Mouse (Mus musculus): Measurements from ENCODE around the gene Auts2. TPM values are rescaled to one million over a fixed set of nuclear protein-coding genes. Genes with fewer than 3 reads are reported as not detected.

The Auts2 gene
- polyA plus RNA-seq, 1 experiment from 2014 or later, result 1.6 TPM

DNA sequence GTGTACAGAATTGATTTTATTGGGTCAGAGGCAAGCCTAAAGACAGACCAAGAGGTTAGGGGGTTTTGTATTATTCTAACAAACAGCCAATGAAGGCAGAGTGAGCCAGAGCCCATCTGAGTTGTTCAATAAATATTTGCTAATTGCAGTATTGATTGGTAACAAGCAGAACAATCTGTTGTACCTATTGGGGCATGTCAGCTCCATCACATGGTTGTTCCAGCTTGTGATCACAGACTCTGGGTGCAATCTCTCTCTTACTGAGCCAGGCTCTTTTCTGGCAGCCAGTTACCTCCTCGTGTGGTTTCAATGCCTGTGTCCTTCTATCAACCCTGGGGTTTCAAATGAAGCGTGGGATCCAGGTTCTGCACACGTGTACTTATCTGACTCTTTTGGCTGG lies 201.8 kb downstream of the Auts2 start:
- no peaks in the 10 kb centered on the region for H3K36me3 ChIP-seq (replicated peaks)
- no peaks in the 10 kb centered on the region for H3K27me3 ChIP-seq
- peak; percentile 56; the same call in 1 of the 2 replicates for ATAC-seq (ENCODE audit: insufficient read depth)
- H3K4me2 ChIP-seq, result no peak overlapping the region
- H3K27ac ChIP-seq (replicated peaks), result no peak overlapping the region
- H3K9me3 ChIP-seq (replicated peaks), result no peaks in the 10 kb centered on the region
- H3K4me1 ChIP-seq (replicated peaks), result peaks cover 6% of the 10 kb centered on the region; the same call in 1 of the 2 replicates
- WGBS (ENCODE audit: insufficient replicate concordance), result 22% methylated on average over 3 of the region's 3 CpGs
- no peak overlapping the region for H3K4me3 ChIP-seq (replicated peaks)
- no peak overlapping the region for H3K9ac ChIP-seq

DNA sequence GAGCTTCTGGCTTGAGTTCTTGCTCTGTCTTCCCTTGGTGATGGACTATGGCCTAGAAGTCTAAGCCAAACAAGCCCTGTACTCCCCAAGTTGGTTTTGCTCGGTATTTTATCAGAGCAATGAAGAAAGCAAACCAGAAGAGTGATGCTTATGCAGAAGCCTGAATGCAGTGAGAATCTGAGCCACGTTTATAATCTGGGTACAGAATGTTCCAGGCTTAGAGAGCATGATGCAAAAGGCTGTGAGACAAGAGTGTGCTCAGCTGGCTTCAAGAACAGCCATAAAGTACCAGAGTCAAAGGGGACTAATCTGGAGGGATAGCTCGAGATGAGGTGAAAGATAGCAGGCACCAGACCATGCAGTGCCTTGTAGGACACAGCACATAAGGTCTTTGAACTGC lies 205.5 kb downstream of the Auts2 start:
- no peak overlapping the region for H3K27ac ChIP-seq (replicated peaks)
- H3K4me1 ChIP-seq (replicated peaks), result peaks cover 6% of the 10 kb centered on the region; the same call in 1 of the 2 replicates
- no peak overlapping the region for H3K4me3 ChIP-seq (replicated peaks)
- no peaks in the 10 kb centered on the region for H3K27me3 ChIP-seq
- WGBS (ENCODE audit: insufficient replicate concordance), result 39% methylated on average over 3 of the region's 3 CpGs
- no peak overlapping the region for H3K9ac ChIP-seq
- no peak overlapping the region for H3K4me2 ChIP-seq
- H3K36me3 ChIP-seq (replicated peaks), result no peaks in the 10 kb centered on the region
- no peaks in the 10 kb centered on the region for H3K9me3 ChIP-seq (replicated peaks)
- ATAC-seq (ENCODE audit: insufficient read depth), result no peak

DNA sequence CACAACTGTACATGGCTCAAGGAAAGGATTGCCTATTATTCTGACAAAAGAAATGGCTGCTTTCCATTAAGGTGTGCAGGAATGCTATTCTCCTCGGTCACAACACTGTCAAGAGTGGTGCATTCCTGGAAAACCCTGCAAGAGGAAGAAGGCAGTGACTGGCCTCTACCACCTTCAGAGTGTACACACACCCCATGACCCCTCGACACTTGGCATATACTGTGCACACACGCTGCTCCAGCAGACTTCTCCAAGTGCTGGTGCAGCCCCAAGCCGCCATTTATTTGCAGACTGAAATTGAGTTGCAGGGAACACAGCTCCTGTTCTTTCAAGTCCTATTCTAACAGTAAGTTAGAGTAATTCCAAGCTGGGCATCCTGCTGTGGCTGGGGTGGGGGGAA lies 207.4 kb downstream of the Auts2 start:
- Histone ChIP-seq H3K27me3 (no peaks in the 10 kb centered on the region), H3K36me3 (replicated peaks) (no peaks in the 10 kb centered on the region), H3K9ac (no peak overlapping the region), H3K4me3 (replicated peaks) (no peak overlapping the region), H3K4me2 (no peak overlapping the region), H3K27ac (replicated peaks) (no peak overlapping the region), H3K4me1 (replicated peaks) (peaks cover 6% of the 10 kb centered on the region; the same call in 1 of the 2 replicates), H3K9me3 (replicated peaks) (no peaks in the 10 kb centered on the region)
- 62% methylated on average over 4 of the region's 4 CpGs for WGBS (ENCODE audit: insufficient replicate concordance)
- ATAC-seq (ENCODE audit: insufficient read depth), result no peak

DNA sequence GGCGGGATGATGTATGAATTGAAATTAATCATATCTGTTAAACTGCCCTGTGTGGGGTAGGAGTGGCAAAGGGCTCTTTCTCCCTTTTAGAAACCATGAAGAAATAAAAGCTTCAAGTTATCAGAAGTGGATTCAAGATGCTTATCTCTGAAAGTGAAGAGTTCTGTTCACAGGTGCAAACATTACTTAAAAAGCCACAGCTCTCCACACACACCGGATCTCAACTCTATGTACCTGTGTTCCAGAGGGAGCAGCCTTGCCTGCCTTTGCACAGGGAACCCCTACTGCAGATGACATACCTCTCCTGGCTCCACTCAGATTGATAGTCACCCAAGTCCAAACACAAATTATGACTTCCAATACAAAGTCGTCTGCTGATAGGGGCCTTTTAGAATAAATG lies 208.3 kb downstream of the Auts2 start:
- no peaks in the 10 kb centered on the region for H3K27me3 ChIP-seq
- no peaks in the 10 kb centered on the region for H3K36me3 ChIP-seq (replicated peaks)
- H3K9me3 ChIP-seq (replicated peaks), result no peaks in the 10 kb centered on the region
- H3K4me1 ChIP-seq (replicated peaks), result peaks cover 6% of the 10 kb centered on the region; the same call in 1 of the 2 replicates
- H3K4me2 ChIP-seq, result no peak overlapping the region
- no peak overlapping the region for H3K9ac ChIP-seq
- no peak overlapping the region for H3K27ac ChIP-seq (replicated peaks)
- 59% methylated on average over 3 of the region's 3 CpGs for WGBS (ENCODE audit: insufficient replicate concordance)
- H3K4me3 ChIP-seq (replicated peaks), result no peak overlapping the region
- no peak for ATAC-seq (ENCODE audit: insufficient read depth)

DNA sequence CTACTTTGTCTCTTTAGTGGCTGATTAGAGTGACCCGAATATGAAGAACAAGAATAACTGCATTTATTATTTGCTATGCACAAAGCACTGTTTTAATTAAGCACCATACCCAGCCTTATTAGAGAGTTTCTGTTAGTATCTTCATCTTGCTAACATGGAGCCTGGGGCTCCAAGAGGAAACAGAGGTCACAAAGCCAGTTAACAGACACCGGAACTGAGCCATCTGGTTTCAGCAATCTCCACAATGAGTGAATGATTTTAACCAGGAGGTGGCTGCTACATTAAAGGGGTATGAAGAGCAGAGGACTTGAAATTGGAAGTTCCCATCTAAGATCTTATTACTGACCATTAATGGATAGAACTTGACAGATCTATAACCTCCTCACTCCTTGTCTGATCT lies 209.4 kb downstream of the Auts2 start:
- H3K9me3 ChIP-seq (replicated peaks), result no peaks in the 10 kb centered on the region
- H3K4me3 ChIP-seq (replicated peaks), result no peak overlapping the region
- peaks cover 6% of the 10 kb centered on the region; the same call in 1 of the 2 replicates for H3K4me1 ChIP-seq (replicated peaks)
- 59% methylated on average over 2 of the region's 2 CpGs for WGBS (ENCODE audit: insufficient replicate concordance)
- ATAC-seq (ENCODE audit: insufficient read depth), result no peak
- no peaks in the 10 kb centered on the region for H3K36me3 ChIP-seq (replicated peaks)
- H3K9ac ChIP-seq, result no peak overlapping the region
- no peaks in the 10 kb centered on the region for H3K27me3 ChIP-seq
- no peak overlapping the region for H3K27ac ChIP-seq (replicated peaks)
- H3K4me2 ChIP-seq, result no peak overlapping the region

DNA sequence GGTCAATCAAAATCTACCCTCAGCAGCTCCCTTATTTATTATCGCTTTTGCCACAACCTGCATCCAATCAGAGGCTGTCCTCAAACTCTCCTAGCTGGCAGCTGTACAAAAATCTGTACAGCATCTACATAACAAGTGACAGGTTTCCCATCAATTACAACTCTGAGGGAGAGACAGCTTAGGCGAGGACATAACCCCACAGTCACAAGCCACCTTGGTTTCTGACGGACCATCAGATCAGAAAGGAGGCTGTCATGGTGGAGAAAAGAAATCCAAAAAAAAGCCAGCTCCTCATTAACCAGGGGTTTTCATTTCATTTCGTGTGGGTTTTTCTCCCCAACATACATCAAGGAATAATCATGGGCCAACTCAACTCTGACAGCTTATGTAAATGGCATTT lies 210.6 kb downstream of the Auts2 start:
- no peak overlapping the region for H3K4me3 ChIP-seq (replicated peaks)
- ATAC-seq (ENCODE audit: insufficient read depth), result no peak
- no peaks in the 10 kb centered on the region for H3K9me3 ChIP-seq (replicated peaks)
- H3K4me1 ChIP-seq (replicated peaks), result peaks cover 6% of the 10 kb centered on the region; the same call in 1 of the 2 replicates
- no peak overlapping the region for H3K27ac ChIP-seq (replicated peaks)
- H3K36me3 ChIP-seq (replicated peaks), result no peaks in the 10 kb centered on the region
- H3K9ac ChIP-seq, result no peak overlapping the region
- WGBS (ENCODE audit: insufficient replicate concordance), result 45% methylated on average over 4 of the region's 4 CpGs
- H3K27me3 ChIP-seq, result no peaks in the 10 kb centered on the region
- H3K4me2 ChIP-seq, result no peak overlapping the region

DNA sequence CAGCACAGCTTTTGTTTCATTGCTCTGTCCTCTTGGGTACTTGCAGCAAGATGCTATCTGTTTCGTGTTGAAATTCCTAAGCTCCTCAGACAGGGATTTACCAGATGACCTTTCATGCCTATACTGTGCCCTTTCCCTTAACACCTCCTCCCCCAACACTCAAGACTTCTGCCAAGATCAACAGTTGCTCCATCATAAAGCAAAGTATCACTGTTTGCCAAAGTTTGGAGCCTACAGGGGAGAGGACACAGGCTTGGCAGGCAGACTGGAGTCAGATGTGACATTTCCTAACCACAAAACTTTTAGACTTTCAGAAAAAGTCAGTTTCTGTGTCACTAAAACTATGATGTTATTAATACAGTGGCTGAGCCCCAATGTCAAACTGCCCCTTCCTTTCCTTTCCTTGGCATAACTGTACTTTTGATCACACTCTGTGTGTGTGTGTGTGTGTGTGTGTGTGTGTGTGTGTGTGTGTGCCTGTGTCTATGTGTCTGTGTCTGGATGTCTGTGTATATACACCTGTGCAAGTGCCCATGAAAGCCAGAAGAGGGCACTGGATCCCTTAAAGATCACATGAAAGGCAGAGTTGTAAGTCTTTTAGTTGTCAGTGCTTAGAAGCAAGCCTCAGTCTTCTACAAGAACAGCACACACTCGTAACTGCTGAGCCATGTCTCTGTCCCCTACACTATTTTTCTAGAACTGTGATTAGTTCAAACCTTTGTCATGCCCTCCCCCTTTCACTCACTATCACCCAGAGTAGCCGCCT lies 213.8 kb downstream of the Auts2 start:
- Histone ChIP-seq H3K4me2 (no peak overlapping the region), H3K9me3 (replicated peaks) (no peaks in the 10 kb centered on the region), H3K27me3 (no peaks in the 10 kb centered on the region), H3K9ac (no peak overlapping the region), H3K4me1 (replicated peaks) (no peaks in the 10 kb centered on the region), H3K36me3 (replicated peaks) (no peaks in the 10 kb centered on the region), H3K27ac (replicated peaks) (no peak overlapping the region), H3K4me3 (replicated peaks) (no peak overlapping the region)
- peak; percentile 61; the same call in 1 of the 2 replicates for ATAC-seq (ENCODE audit: insufficient read depth)
- WGBS (ENCODE audit: insufficient replicate concordance), result 49% methylated on average over 3 of the region's 3 CpGs

DNA sequence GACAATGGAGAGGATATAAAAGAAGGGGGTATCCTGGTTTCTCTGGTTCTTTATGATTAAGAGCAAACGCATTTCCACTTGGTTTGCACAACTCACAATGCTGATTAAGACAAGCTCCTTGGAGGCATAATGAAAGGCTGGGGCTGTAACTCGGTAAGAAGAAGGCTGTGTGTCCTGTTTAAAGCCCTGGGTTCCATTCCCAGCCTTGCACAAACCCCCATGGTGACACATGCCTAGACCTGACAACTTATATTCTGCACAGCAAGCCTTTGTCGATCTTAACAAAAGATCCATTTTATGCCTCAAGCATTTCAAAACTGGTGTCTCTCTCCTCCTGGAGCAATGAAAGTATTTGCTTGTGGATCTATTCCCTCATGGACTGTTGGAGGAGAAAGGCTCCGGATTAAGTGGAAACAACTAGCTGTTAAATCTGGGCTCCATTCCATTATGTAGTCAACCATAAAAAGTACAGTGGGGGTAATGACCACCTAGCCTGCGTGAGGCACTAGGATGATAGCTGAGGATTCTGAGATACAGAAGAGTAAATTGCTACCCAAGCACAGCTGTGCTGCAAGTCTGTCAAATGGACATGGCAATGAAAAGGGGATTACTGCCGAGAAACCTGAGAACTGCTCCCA lies 218.8 kb downstream of the Auts2 start:
- no peaks in the 10 kb centered on the region for H3K27me3 ChIP-seq
- H3K27ac ChIP-seq (replicated peaks), result no peak overlapping the region
- no peaks in the 10 kb centered on the region for H3K9me3 ChIP-seq (replicated peaks)
- no peaks in the 10 kb centered on the region for H3K36me3 ChIP-seq (replicated peaks)
- no peak overlapping the region for H3K4me2 ChIP-seq
- no peaks in the 10 kb centered on the region for H3K4me1 ChIP-seq (replicated peaks)
- no peak overlapping the region for H3K9ac ChIP-seq
- 60% methylated on average over 6 of the region's 6 CpGs for whole genome bisulfite sequencing (ENCODE audit: insufficient replicate concordance)
- no peak overlapping the region for H3K4me3 ChIP-seq (replicated peaks)
- ATAC-seq (ENCODE audit: insufficient read depth), result no peak

DNA sequence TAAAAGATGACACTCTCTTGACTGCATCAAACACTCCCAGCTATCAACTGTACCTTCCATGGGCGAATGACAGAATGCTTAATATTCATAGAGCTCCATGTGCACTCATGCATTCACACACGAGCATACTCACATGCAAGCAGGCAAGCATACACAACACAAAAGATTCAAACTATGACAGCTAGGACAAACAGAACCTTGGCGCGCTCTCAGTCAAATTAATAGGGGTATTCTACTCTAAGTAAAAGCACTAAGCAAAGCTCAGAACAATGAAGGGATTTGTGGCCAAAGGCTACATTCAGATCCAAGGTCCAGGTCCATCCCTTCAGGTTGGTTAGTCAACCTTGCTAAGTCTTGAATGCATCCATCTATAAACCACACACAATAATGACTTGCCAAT lies 219.5 kb downstream of the Auts2 start:
- no peak overlapping the region for H3K27ac ChIP-seq (replicated peaks)
- H3K27me3 ChIP-seq, result no peaks in the 10 kb centered on the region
- no peak overlapping the region for H3K4me3 ChIP-seq (replicated peaks)
- no peaks in the 10 kb centered on the region for H3K4me1 ChIP-seq (replicated peaks)
- no peak overlapping the region for H3K9ac ChIP-seq
- 65% methylated on average over 4 of the region's 4 CpGs for WGBS (ENCODE audit: insufficient replicate concordance)
- H3K36me3 ChIP-seq (replicated peaks), result no peaks in the 10 kb centered on the region
- no peak for ATAC-seq (ENCODE audit: insufficient read depth)
- no peaks in the 10 kb centered on the region for H3K9me3 ChIP-seq (replicated peaks)
- no peak overlapping the region for H3K4me2 ChIP-seq

DNA sequence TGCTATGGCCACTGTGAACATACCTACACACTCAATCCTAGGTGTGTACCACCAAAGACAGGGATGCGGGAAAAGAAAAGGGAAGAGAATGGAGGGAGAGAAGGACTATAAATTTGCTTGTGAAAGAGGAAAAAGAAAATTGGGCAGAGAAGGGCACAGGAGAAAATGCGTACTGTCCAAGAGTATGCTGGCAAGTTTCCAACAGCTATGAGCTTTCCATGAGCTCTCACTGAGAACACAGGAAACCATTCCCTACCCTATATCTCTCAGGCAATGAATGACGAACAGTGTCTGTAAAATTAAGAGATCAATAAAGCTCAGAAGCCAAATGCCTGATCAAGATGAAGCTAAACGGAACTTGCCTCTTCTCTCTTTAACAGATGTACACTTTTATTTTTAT lies 220.2 kb downstream of the Auts2 start:
- 55% methylated on average over 4 of the region's 4 CpGs for WGBS (ENCODE audit: insufficient replicate concordance)
- ATAC-seq (ENCODE audit: insufficient read depth), result no peak
- no peaks in the 10 kb centered on the region for H3K36me3 ChIP-seq (replicated peaks)

DNA sequence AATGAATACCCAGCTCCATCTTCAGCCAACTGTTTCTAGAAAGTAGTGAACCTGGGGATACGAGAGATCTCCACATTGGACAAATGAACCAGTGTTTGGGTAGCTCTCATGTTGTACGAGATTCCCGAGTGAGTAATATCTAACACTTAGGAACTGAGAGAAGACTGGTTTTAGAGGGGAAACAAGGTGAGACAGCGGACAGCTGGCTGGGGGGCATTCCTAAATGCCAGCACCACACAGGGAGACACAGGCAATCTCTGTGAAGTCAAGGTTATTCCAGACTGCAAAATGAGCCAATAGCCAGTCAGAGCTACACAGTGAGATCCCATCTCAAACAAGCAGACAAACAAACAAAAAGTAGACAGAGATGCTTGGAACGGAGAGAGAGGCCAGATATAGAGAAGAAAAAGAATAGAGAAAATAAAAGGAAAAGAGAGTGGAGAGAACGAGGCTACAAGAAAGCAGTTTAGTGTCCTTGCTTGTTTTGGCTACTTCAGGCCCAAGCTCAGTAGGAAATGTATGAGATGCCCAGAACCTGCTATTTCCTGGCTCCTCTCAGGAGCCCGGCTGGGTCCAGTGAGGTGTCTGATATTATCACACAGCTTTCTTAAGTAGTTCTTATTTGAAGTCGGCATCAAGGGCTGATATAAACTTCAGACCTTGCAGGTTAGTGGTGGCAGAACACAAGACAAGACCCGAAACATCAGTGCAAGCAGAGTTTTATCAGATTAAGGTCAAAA lies 224.9 kb downstream of the Auts2 start:
- Histone ChIP-seq H3K9me3 (replicated peaks) (no peaks in the 10 kb centered on the region), H3K4me3 (replicated peaks) (no peak overlapping the region), H3K36me3 (replicated peaks) (no peaks in the 10 kb centered on the region), H3K27me3 (no peaks in the 10 kb centered on the region), H3K27ac (replicated peaks) (no peak overlapping the region), H3K4me2 (no peak overlapping the region), H3K9ac (no peak overlapping the region), H3K4me1 (replicated peaks) (no peaks in the 10 kb centered on the region)
- 57% methylated on average over 9 of the region's 9 CpGs for WGBS (ENCODE audit: insufficient replicate concordance)
- ATAC-seq (ENCODE audit: insufficient read depth), result no peak

More for the DNA sequence above, 220.2 kb downstream of the Auts2 start:
- H3K4me3 ChIP-seq (replicated peaks), result no peak overlapping the region
- H3K27ac ChIP-seq (replicated peaks), result no peak overlapping the region
- H3K27me3 ChIP-seq, result no peaks in the 10 kb centered on the region
- no peak overlapping the region for H3K9ac ChIP-seq
- no peak overlapping the region for H3K4me2 ChIP-seq
- H3K4me1 ChIP-seq (replicated peaks), result no peaks in the 10 kb centered on the region
- no peaks in the 10 kb centered on the region for H3K9me3 ChIP-seq (replicated peaks)

All from liver, embryonic 15.5 days (tissue).